Mouse (Mus musculus) hematopoietic stem cell, adult 5-6 weeks (primary cell): ENCODE data around the gene Tmem150b. TPM values are rescaled to one million over a fixed set of nuclear protein-coding genes. Genes with fewer than 3 reads are reported as not detected.

ENCODE experiments used
- total RNA-seq: library from RNA; stranded (forward); fragments of 172-1452, 232-1000 nt; gene quantifications from 2 replicates; pipeline ENCODE4 v1.2.3, GENCODE M21; 2017

Tmem150b gene
- total RNA-seq, 1 experiment from 2014 or later = 5.0 TPM

Other genes with a start within 250 kb of the Tmem150b start
- gene Ppp1r12c, start 223.6 kb downstream of the Tmem150b start, total RNA-seq = 134 and 190 TPM in 2 replicates
- 8.2 and 11.1 TPM in 2 replicates for gene Tnnt1, start 208.9 kb downstream of the Tmem150b start, total RNA-seq
- gene Tnni3, start 201.0 kb downstream of the Tmem150b start, total RNA-seq = 7.0 and 7.1 TPM in 2 replicates
- gene Dnaaf3, start 192.8 kb downstream of the Tmem150b start, total RNA-seq = 2.4 and 2.6 TPM in 2 replicates
- gene Syt5, start 177.7 kb downstream of the Tmem150b start, total RNA-seq = 1.0 TPM in 1 of 2 replicates, not detected in the other
- gene Ptprh, start 121.2 kb downstream of the Tmem150b start, total RNA-seq = not detected in 2 replicates
- gene Tmem86b, start 93.8 kb downstream of the Tmem150b start, total RNA-seq = 22.0 and 22.8 TPM in 2 replicates
- gene Ppp6r1, start 66.2 kb downstream of the Tmem150b start, total RNA-seq = 155 and 186 TPM in 2 replicates
- gene Hspbp1, start 40.2 kb downstream of the Tmem150b start, total RNA-seq = 19.0 and 25.2 TPM in 2 replicates
- gene Brsk1, start 34.6 kb downstream of the Tmem150b start, total RNA-seq = 0.20 and 2.6 TPM in 2 replicates
- 40.6 and 46.4 TPM in 2 replicates for gene Kmt5c, start 14.9 kb upstream of the Tmem150b start, total RNA-seq
- 14.1 and 53.9 TPM in 2 replicates for gene Cox6b2, start 27.8 kb upstream of the Tmem150b start, total RNA-seq
- gene Fam71e2, start 46.1 kb upstream of the Tmem150b start, total RNA-seq = not detected in 2 replicates
- 0.25 and 0.74 TPM in 2 replicates for gene Il11, start 57.6 kb upstream of the Tmem150b start, total RNA-seq
- 1.3 TPM in 1 of 2 replicates, not detected in the other for gene Tmem190, start 57.7 kb upstream of the Tmem150b start, total RNA-seq
- 9.3 and 19.0 TPM in 2 replicates for gene Tmem238, start 64.4 kb upstream of the Tmem150b start, total RNA-seq
- 736 and 741 TPM in 2 replicates for gene Rpl28, start 67.6 kb upstream of the Tmem150b start, total RNA-seq
- 137 and 174 TPM in 2 replicates for gene Ube2s, start 87.3 kb upstream of the Tmem150b start, total RNA-seq
- gene Shisa7, start 119.4 kb upstream of the Tmem150b start, total RNA-seq = 0.06 and 0.45 TPM in 2 replicates
- 59.8 and 69.7 TPM in 2 replicates for gene Isoc2b, start 145.0 kb upstream of the Tmem150b start, total RNA-seq
- gene Isoc2a, start 151.9 kb upstream of the Tmem150b start, total RNA-seq = 7.1 and 9.0 TPM in 2 replicates
- not detected in 2 replicates for gene Gm36210, start 181.3 kb upstream of the Tmem150b start, total RNA-seq
- 2.2 and 3.2 TPM in 2 replicates for gene Zfp628, start 190.0 kb upstream of the Tmem150b start, total RNA-seq
- gene Nat14, start 196.8 kb upstream of the Tmem150b start, total RNA-seq = not detected in 2 replicates
- gene Ssc5d, start 200.5 kb upstream of the Tmem150b start, total RNA-seq = not detected in 2 replicates
- gene Sbk2, start 239.2 kb upstream of the Tmem150b start, total RNA-seq = not detected in 2 replicates
- not detected in 2 replicates for gene Sbk3, start 245.9 kb upstream of the Tmem150b start, total RNA-seq